Mouse (Mus musculus) right cerebral cortex, postnatal 25 days (tissue): ENCODE results near the gene Ephx3.
"Not testable (repeated sequence)": the region's sequence is repeated elsewhere in the genome, so short reads cannot be mapped to it uniquely, and the experiment has no call there.

Source experiments
- DNase-seq: peaks from one replicate; pipeline ENCODE4 v3.0.0; 2022

The Ephx3 gene

DNA sequence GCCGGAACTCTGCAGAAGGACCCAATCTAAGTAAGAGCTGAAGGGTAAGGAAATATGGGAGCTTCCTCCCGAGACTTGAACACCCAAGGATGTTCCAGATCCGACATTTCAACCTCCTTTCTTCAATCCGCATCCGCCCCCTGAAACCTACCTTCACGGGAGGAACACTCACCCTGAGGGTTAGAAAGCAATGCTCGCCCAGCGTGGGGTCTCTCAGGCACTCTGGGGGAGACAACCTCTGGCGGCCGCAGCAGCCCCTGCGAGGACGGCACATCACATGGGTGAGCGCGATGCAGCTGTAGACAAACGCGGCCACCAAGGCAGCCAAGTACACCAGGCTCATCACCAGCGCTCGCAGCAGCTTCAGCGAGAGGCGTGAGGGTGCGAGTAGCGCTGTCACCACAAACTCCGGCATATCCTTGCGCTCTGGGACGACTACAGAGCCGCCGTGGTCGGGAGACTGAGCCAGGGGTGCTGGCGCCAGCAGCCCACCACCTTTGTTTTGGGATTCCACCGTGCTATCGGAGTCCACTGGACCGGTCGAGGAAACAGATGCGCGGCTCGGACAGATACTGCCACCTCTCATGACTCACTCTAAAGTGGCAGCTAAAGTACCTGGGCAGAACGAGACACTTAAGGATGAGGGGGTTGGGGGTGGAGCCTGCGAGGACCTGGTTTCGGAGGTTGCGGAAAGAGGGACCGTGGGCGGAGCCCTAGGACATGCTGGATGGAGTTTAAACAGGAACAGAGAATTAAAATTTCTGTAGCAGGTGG, at the start of gene Ephx3:
Gene Ephx3 (minus strand): TSS at position 687 of the 774 bp plus-strand sequence.
- DNase-seq: no peak

DNA sequence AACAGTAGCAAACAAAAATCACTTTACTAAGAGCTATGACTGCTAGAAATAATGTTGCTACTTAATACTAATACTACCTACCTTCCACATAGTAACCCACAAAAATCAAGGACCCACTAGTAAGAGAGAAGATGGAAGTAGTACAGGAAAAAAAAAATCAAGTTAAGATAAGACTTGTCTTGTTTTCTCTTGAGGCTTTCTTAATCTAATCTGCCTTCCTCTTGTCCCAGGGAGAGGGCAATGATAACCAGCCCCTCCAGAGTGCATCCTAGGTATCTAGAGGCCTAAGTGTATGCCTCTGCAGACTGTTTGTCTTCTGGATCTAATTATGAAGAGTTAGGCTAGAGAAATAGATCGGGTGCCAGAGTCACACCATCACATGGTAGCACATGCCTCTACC, 49.2 kb upstream of the Ephx3 start:
- no peak for DNase-seq

DNA sequence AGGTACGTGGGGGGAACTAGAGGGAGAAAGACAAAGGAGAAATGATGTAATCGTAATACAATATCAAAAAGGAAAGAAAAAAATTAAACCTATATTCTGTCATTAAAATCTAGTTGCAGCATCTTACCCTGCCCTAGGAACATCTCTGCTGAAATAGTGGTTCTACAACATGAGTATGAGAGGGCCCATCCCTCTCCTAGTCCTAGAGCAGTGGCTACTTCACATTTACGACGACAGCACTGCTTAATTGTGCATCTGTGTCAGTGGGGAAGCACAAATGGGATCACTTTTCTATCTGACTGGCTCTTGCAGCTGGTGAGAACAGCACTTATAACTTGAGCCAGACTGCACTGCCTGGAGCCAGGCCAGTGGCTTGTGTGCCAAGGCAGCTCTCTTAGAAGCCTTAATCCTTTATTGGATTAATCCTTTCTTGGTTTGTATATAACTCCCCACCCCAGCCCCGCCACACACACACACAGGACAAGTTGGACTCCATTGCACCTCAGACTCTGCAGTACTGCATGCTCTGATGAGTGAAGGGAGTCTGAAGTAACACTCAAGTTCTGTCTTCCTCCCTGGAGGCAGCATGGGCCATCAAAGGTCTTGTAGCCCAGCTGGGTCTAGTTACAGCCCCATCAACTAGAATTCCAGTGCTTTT, 46.3 kb upstream of the Ephx3 start:
- DNase-seq: peak; percentile 56

DNA sequence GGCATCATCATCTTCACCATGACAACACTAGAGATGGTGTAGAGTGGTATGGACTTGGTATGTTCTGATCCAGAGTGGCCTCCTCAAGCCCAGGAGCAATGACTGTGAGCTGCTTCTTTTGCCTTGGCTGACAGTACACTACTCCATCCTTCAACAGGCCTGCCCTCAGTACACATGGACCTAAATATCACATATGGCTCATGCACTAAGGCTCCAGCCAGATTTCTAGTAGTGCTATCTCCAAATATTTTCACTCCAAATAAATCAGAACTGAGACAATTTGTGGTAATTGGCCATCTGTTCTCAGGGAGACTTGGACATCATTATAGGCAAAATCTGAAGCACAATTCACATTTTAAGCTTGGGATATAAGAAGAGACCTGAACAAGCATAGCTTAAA, 43.8 kb upstream of the Ephx3 start:
- DNase-seq: no peak

DNA sequence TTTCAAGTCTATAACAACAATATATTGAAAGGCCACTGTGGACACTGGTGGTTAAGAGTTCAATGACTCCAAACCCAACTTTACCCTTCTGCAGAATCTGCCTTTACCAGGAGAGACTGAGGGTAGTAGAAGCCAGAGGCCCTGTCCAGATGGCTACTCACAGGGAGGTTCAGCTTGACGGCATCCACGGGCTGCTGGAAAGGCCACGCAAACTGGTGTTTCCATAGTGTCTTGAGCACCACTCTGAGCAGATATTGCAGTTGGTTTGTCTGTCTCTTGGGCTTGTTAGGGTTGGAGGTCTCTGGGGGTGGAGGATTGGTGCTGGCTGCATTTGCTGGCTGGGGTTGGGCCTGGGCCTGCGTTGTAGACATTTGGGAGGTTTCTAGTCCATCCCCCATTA, 39.9 kb upstream of the Ephx3 start:
- DNase-seq: no peak

DNA sequence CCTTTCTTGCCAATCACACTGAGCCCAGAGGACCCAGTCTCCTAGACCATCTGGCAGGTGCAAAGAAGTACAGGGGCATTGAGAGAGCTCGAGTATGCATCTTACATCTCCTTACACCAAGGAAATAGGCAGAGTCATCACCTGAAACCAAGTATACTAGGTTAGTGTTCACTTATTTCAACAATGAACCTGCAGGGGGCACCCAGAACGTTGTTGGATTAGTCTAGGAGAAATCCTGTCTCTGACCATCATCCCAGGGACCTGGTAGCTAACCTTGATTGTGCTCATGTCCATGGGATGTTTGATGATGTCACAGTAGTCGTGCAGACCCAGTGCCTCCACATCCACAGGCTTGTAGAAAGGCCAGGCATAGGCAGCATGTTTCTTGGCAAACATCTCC, 31.5 kb upstream of the Ephx3 start:
- no peak for DNase-seq

DNA sequence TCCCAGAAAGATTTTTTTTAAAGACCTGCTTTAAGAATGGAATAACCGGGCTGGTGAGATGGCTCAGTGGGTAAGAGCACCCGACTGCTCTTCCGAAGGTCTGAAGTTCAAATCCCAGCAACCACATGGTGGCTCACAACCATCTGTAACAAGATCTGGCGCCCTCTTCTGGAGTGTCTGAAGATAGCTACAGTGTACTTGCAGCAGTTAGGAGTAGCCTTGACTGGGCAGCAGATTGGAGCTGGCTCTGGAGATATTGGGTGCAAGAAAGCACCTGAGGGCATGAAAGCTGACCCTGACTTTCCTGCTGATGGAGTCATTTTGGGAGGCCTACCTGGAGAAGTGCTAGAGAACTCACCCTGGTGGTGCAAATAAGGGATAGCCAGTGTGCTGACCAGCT, 26.2 kb upstream of the Ephx3 start:
- DNase-seq: not testable (repeated sequence)

DNA sequence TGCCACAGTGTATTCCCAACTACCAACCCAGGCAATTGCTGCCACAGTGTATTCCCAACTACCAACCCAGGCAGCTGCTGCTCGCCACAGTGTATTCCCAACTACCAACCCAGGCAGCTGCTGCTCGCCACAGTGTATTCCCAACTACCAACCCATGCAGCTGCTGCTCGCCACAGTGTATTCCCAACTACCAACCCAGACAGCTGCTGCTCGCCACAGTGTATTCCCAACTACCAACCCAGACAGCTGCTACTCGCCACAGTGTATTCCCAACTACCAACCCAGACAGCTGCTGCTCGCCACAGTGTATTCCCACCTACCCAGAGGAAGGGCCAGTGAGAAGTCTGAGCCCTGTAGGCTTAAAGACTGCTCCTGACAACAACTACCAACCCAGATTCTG, 22.2 kb upstream of the Ephx3 start:
- DNase-seq: not testable (repeated sequence)

DNA sequence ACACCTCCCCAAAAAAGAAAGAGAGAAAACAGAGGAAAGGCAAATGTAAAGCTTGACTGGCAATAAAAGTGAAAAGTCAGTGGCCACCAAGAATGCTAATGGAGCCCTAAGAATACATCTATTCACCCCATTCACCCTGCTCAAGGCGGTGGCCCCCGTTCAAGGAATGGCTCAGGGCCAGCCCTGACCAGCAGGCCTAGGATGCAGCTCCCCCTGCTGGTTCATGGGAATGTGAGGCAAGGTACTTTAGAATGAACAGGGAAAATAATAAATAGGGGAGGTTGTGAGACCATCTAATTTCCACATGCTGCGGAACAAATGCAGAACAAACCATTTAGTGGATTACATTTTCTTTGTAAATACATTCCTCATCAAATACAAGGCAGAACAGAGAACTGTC, 20.4 kb upstream of the Ephx3 start:
- DNase-seq: peak; percentile 44

DNA sequence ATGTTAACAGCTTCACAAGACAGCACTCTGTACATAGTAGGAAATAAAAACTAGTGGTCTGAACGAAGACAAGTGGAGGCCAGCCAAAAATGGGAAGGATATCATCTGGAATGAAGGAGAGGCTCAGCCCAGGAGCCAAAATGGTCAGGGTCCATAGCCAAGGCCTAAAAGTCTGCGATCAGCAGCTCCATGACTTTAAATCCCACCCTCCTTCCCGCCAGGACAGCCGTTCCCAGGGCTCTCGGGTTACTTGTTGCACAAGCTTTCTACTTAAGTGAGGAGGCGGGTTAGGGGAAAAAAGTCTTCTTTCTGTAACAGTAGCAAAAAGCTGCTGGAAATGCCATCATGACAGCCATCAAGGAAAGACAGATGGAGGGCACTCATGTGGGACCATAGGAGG, 19.8 kb upstream of the Ephx3 start:
- DNase-seq: no peak

DNA sequence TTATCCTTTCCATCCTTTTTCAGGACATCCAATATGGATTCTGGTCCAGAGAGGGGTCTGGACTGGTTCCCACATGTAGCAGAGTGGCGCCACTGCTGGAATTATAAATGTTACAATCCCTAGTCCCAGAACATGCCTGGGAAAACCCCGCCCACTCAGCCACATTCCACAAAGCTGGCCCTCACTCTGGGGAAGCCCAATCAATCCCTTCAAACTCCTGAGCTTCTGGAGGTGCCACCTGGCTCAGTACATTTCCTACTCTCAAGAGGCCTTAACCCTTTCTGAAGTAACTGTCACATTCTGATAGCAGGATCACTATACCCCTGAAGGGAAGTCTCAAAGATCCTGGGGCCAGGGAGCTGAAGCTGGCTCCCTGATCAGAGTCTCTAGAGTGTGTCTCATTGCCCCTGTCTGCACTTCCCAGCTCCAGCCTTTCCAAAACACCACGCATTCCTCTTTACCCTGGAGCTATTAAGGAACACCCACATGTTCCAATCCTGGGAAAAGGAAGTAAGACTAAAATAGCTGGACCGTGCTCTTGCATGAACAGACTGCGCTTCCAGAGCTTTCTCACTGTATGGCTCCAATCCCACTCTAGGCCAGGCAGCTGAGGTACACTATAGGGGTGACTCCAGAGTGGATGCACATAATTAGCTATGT, 18.4 kb upstream of the Ephx3 start:
- DNase-seq: no peak

DNA sequence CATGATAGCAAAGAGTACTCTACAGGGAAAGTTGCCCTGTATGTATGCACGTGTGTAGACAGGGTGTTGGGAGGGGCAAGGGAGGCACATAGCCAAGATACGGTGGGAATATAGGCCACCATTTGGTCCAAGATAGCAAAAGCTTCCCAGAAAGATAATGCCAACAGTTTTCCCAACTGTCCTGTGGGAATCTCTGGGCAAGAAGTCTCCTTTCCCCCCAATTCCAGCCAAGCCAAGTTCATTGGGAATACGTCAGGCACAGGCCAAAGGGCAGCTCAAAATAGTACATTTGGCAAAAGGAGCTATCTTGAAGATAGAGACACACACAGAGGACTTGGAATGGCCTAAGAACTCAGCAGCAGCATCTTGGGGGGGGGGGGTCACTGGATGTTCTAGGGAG, 16.0 kb upstream of the Ephx3 start:
- no peak for DNase-seq

DNA sequence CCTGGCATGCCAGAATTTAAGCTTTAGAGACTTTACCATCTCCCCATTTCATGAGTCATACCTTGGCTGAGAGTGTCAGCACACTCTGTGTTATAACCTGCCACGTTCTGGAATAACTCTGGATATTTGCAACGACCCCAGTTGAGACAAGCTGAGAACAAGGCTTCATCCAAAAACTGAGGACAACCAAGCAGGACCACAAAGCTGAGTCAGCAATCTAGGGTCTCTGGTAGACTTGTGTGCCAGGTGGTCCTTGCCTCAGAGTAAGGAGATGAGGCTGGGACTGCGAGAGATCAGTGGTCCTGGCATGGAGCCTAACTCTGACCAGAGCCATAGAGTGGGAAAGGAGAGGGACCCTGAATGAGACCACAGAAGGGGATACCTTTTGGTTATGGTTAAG, 13.6 kb upstream of the Ephx3 start:
- DNase-seq: no peak

DNA sequence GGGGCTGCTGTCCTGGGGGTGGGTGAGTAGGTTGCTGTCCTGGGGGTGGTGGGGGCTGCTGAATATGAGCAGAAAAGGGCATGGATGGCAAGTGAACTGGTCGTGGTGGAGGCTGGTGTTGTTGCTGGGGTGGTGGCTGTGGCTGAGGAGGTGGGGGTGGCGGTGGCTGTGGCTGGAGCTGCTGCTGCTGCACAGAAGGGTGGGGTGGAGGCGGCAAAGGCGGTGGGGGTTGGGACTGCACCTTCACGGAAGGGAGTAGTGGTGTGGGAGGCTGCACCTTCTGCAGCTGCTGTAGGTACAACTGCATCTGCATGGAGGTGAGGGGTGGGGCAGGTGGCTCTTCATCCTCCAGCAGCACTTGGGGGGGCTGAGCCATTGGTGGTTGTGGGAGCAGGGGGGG, 11.7 kb upstream of the Ephx3 start:
- no peak for DNase-seq

DNA sequence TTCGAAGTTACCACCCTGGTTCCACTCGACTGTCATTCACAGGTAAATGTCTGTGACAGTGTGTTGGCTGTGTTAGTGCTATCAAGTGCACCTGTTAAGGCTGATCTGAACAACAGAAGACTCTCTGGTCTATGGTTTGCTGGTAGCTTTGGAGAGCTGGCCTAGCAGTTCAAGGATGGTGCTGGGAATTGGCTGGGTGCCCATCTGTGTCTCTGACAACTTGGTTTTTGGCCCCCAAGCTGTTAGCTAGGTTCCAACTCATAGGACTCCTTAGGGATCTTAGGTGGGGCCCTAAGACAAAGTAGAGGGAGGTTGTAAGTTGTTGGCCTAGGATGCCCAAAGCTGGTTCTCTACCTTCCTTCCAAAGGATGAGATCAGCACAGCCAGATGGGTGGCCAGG, 10.4 kb upstream of the Ephx3 start:
- DNase-seq: no peak

DNA sequence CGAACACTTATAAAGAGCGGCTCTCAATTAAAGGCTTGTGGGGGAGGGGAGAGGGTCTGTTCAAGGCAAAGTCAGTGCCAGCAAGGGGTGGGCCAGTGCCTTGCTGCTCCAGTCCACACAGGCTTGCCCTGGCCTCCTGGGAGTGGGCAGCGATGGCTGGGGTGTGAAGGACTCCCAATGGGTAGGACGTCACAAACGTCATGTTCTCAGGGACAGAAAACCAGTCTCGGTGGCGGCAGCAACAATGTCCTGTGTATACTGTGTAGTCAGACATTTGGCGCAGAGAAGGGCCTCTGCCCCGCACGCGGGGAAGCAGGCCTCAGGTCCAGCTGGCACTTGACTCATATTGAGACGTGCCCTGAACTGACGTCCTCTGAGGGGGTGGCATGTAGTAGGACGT, 7.8 kb upstream of the Ephx3 start:
- no peak for DNase-seq

DNA sequence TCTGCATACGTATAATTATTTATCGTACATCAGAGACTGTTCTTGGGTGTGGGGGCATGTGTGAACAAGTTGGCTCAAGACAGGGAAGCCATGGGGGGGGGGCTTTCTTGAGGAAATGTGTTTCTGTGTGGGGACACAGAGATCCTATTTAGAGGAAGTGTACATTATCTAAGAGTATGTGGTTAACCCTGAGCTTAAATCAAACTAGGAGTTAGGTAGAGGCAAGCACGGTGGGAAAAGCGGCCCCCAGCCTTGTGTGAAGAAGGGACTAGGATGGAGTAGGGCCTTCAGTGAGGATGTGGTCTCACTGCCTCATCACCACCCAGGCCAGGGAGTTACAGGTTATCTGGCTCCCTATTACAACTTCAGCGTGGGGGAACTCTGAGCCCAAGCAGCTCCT, 6.4 kb upstream of the Ephx3 start:
- no peak for DNase-seq

DNA sequence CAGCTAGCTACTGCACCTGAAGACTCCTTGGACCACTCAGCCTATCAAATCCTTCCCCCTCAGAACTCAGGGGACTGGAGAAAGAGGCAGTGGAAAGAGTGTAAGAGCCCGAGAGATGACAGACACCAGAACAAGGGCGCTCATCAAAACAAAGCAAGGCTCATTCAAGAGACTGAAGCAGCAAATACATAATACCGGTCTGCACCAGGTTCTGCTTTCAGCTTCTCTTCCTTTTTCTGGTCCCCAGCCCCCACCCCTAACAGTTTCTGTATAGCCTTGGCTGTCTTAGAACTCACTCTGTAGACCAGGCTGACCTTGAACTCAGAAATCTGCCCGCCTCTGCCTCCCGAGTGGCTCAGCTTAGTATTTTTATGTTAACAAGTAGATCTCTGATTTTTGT, 3.7 kb upstream of the Ephx3 start:
- no peak for DNase-seq

DNA sequence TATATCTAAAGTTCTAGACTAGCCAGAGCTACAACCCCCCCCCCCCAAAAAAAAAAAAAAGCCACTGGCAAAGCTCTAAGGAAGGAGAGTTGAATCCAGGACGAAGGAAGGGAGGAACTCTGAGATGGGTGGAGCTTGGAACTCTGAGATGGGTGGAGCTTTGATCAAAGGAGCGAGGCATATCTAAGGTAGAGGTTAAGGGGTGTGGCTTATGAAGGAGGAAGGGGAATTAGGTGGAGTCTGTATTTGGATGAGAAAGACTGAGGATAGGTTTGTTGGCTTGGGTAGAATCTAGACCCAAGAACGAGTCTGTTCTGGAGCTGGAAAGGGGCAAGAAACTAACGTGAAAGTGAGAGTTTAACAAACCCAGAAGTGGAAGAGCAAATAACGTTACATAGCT, 501 bp upstream of the Ephx3 start:
- no peak for DNase-seq

DNA sequence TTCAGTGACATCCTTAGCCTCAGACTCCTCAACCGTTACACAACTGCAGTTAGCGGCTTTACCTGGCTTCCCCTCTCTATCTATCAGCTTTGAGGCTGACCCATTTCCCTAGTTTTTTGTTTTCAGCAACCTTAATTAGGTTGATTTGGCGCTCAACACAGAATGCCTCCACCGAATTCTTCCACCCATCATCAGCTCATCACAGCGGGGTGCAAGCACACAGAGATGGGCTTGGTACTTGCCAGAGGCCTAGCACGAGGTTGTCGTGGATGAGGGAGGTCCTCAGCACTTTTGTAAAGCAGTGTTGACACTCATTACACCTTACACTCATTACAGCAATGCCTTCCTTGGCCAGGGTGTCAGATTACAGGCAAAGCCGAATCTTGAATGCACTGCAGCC, 6.3 kb downstream of the Ephx3 start:
- DNase-seq: no peak

DNA sequence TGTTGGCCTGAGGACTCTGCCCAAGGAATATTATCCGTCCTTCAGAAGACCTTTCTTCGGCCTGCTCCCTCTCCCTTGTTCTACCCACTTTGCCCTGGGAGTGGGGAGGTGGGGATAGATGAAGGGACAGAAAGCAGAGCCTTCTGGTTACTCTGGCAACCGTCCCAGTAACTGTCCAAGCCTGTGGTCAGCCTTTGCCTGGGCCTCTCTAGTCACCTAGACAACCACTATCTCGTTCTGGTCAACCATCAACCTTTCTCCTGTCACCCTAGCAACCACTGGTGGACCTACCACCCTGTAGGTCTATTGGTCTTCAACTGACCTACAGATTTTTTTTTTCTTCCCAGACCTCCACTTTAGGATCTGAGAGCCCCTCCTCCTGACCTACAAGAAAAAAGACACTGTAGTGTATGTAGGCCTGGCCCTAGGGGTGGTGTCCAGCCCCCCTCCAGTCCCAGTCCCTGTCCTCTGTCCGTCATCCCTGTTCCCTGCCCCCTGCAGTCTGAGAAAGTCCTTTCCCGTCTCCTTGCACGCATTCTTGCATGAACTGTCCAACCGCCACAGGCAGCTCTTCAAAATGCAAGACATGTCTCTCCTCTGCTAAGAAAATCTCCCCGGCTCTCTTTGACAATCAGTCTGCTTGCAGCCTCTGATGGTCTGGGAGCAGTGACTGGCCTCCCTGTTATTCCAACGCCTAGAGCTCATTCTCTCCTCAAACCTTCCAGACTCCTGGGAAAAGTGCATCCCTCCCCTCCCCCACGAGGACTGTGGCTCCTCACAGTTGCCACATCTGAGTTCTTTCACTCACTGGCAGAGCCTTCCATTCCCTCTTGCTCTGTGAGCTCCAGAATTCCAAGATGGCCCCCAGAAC, 9.5 kb downstream of the Ephx3 start:
- DNase-seq: no peak

DNA sequence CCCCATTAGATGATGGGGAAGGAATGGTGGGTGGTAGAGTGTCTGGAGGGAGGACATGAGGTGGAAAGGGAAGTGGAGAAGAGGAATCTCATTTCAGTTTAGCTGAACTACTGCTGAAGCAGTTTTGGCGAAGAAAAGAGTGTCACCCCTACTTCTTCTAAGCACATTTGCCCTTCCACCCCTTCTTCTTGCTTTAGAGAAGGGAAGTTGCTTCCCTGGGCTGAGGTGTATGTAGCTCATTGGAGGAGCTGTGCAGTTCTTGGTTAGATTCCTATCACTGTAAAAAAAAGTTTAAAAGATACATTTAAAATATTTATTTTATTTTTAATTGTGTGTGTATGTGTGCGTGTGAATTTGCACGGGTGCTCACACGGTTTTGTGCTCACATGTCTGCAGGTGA, 12.4 kb downstream of the Ephx3 start:
- DNase-seq: no peak

DNA sequence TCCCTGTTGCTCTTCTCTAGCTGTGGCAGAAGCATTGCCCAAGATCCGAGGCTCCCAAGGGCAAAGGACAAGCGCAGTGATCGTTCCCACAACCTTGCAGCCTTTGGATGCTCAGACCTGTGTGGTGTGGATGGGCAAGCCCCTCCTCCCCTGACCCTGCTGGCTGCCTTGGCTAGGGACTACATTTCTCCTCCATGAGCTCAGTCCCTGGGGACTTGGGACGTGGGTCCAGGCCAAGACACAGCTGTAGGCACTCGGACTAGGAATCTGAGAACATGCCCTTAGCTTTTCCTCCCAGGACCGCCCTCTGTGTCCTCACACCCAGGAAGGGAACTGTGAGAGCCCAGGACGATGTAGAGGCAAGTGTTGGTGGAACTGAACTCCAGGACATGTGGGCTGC, 16.2 kb downstream of the Ephx3 start:
- DNase-seq: no peak
